Mouse (Mus musculus): ENCODE measurements around the gene Slc25a20.

GRCm38 (mm10) chr9:108716199-108716598 lies 54.3 kb downstream of the Slc25a20 start:
- TF ChIP-seq CTCF (IDR thresholded peaks at IDR 0.05; ENCODE audit: low read depth, low read length) (no peak), POLR2A (IDR thresholded peaks at IDR 0.05; ENCODE audit: extremely low read depth, insufficient read depth, low read length) (no peak)
